Mouse (Mus musculus) macrophage (primary cell): ENCODE data around the gene Faap20. TPM values are rescaled to one million over a fixed set of nuclear protein-coding genes. Genes with fewer than 3 reads are reported as not detected.

Experiments used
- H3K27ac ChIP-seq: fragments of 350-480 bp; formaldehyde crosslinking; 2 replicates; pipeline ENCODE4 v1.9.0; 2021
- H3K36me3 ChIP-seq: fragments of 350-480 bp; formaldehyde crosslinking; 2 replicates; pipeline ENCODE4 v1.9.0; 2021; ENCODE audit errors: inconsistent target
- H3K4me3 ChIP-seq: fragments of 350-480 bp; formaldehyde crosslinking; 2 replicates; pipeline ENCODE4 v1.9.0; 2021; ENCODE audit errors: inconsistent target
- H3K79me2 ChIP-seq: fragments of 350-480 bp; formaldehyde crosslinking; 2 replicates; pipeline ENCODE4 v1.9.0; 2021; ENCODE audit errors: inconsistent target
- WGBS: methylation state at CpG from one replicate; pipeline ENCODE4 v1.1.7; 2026; ENCODE audit warnings: inconsistent platforms; ENCODE audit not compliant: missing documents; 5-methylcytosine and 5-hydroxymethylcytosine counted together
- polyA plus RNA-seq: library from polyadenylated mRNA; stranded (reverse); fragments of 250-400 nt; gene quantifications from 3 replicates; pipeline ENCODE4 v1.2.4, GENCODE M21; 2018; ENCODE audit warnings: inconsistent platforms

The Faap20 gene
- polyA plus RNA-seq, 1 experiment from 2014 or later: 10.5 TPM

GRCm38 (mm10) chr4:155298826-155299225, 49.2 kb downstream of the Faap20 start:
- H3K4me3 ChIP-seq: no peak overlapping the region
- no peak overlapping the region for H3K27ac ChIP-seq
- whole genome bisulfite sequencing: 95% methylated on average over 4 of the region's 4 CpGs

GRCm38 (mm10) chr4:155300421-155301097, 51.0 kb downstream of the Faap20 start:
- Histone ChIP-seq H3K27ac (no peak overlapping the region), H3K4me3 (no peak overlapping the region), H3K36me3 (no peaks in the 10 kb centered on the region), H3K79me2 (no peaks in the 10 kb centered on the region)
- 70% methylated on average over 19 of the region's 21 CpGs for WGBS

More at GRCm38 (mm10) chr4:155298826-155299225, 49.2 kb downstream of the Faap20 start:
- Histone ChIP-seq H3K36me3 (no peaks in the 10 kb centered on the region), H3K79me2 (no peaks in the 10 kb centered on the region)

- Histone ChIP-seq H3K36me3 (no peaks in the 10 kb centered on the region), H3K79me2 (no peaks in the 10 kb centered on the region), H3K4me3 (no peak overlapping the region), H3K27ac (no peak overlapping the region)
- WGBS: 92% methylated on average over 7 of the region's 7 CpGs
Observed at GRCm38 (mm10) chr4:155301098-155301447, 51.5 kb downstream of the Faap20 start.

GRCm38 (mm10) chr4:155301965-155302364, 52.4 kb downstream of the Faap20 start:
- H3K27ac ChIP-seq: no peak overlapping the region
- 78% methylated on average over 4 of the region's 4 CpGs for whole genome bisulfite sequencing
- no peaks in the 10 kb centered on the region for H3K79me2 ChIP-seq
- H3K4me3 ChIP-seq: no peak overlapping the region
- no peaks in the 10 kb centered on the region for H3K36me3 ChIP-seq

GRCm38 (mm10) chr4:155304508-155305096, 55.0 kb downstream of the Faap20 start:
- H3K4me3 ChIP-seq: no peak overlapping the region
- no peaks in the 10 kb centered on the region for H3K79me2 ChIP-seq
- 66% methylated on average over 7 of the region's 7 CpGs for WGBS
- no peak overlapping the region for H3K27ac ChIP-seq
- no peaks in the 10 kb centered on the region for H3K36me3 ChIP-seq

GRCm38 (mm10) chr4:155305531-155306031, 56.0 kb downstream of the Faap20 start:
- no peaks in the 10 kb centered on the region for H3K36me3 ChIP-seq
- no peak overlapping the region for H3K27ac ChIP-seq
- 84% methylated on average over 8 of the region's 8 CpGs for WGBS
- no peaks in the 10 kb centered on the region for H3K79me2 ChIP-seq
- H3K4me3 ChIP-seq: no peak overlapping the region

Other genes starting within 250 kb of the Faap20 start
- not detected in 3 replicates for gene Plch2, start 193.0 kb upstream of the Faap20 start, polyA plus RNA-seq
- gene Pex10, start 182.8 kb upstream of the Faap20 start, polyA plus RNA-seq: 5.8 to 6.4 TPM (median 6.0 TPM) in 3 replicates
- 88.9 to 154 TPM (median 110 TPM) in 3 replicates for gene Rer1, start 163.4 kb upstream of the Faap20 start, polyA plus RNA-seq
- gene Morn1, start 163.2 kb upstream of the Faap20 start, polyA plus RNA-seq: 0.93 to 6.7 TPM (median 1.7 TPM) in 3 replicates
- 39.6 to 44.6 TPM (median 40.4 TPM) in 3 replicates for gene Ski, start 27.2 kb upstream of the Faap20 start, polyA plus RNA-seq
- not detected in 3 replicates for gene Prkcz, start 111.6 kb downstream of the Faap20 start, polyA plus RNA-seq
- gene Gabrd, start 148.3 kb downstream of the Faap20 start, polyA plus RNA-seq: 0.10 to 0.20 TPM in 2 of 3 replicates, not detected in the other
- gene Cfap74, start 159.4 kb downstream of the Faap20 start, polyA plus RNA-seq: 0.14 to 0.26 TPM in 2 of 3 replicates, not detected in the other
- gene Tmem52, start 219.3 kb downstream of the Faap20 start, polyA plus RNA-seq: not detected in 3 replicates
- gene Gnb1, start 241.6 kb downstream of the Faap20 start, polyA plus RNA-seq: 216 to 287 TPM (median 286 TPM) in 3 replicates